Mouse (Mus musculus) C2C12 (cell line): Measurements from ENCODE around the gene Arfgap3.

ENCODE experiments used
- CTCF ChIP-seq: IDR thresholded peaks from one replicate; pipeline ENCODE4 v1.5.1; 2011; ENCODE audit not compliant: control insufficient read depth, insufficient read depth, insufficient read length
- FOSL1 ChIP-seq: IDR thresholded peaks from one replicate; pipeline ENCODE4 v1.8.0; 2011; ENCODE audit warnings: mild to moderate bottlenecking, low read length; ENCODE audit not compliant: poor library complexity, insufficient read depth, severe bottlenecking
- MAX ChIP-seq: IDR thresholded peaks from one replicate; pipeline ENCODE4 v1.6.1; 2011; ENCODE audit warnings: mild to moderate bottlenecking, control low read depth
- MYOD1 ChIP-seq: IDR thresholded peaks from one replicate; pipeline ENCODE4 v1.6.1; 2011; ENCODE audit warnings: low read depth; ENCODE audit not compliant: control insufficient read depth, insufficient read length
- USF1 ChIP-seq: IDR thresholded peaks from one replicate; pipeline ENCODE4 v1.6.1; 2011; ENCODE audit warnings: low read depth, mild to moderate bottlenecking, control low read depth, moderate library complexity

DNA sequence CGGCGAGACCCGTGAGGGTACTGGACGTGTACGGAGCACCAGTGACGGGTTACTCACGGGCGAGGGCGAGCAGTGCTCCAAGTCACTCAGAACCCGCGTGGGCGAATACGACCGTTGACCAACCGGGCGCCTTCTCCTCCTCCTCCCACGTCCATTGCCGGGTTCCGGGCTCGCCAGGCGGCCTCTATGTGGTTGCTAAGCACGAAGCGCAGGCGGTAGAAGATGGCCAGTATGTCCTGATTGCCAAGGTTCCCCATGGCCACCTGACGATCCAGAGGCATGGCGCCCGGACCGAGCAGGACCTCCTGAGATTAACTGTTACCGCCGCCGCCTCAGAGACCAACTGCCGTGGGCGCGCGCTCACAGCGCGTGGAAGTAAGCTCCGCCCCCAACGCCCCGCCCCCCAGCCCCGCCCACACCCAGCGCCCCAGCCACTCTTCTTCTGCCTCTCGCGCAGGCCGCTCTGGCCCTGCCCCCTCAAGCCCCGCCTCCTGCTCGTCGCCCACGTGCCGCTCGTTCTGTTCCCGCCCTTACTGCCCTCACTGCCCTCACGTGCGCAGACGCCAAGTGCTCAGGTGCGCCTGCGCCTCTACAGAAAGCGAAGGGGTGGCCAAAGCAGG lies 17.0 kb upstream of the Arfgap3 start:
- TF ChIP-seq CTCF, result no peak
- TF ChIP-seq USF1, result no peak
- no peak for TF ChIP-seq MYOD1
- no peak for TF ChIP-seq MAX
- no peak for TF ChIP-seq FOSL1
